Mouse (Mus musculus) liver, embryonic 16.5 days (tissue): ENCODE results near the gene Hdac5. TPM values are rescaled to one million over a fixed set of nuclear protein-coding genes. Genes with fewer than 3 reads are reported as not detected.

Source experiments
- ATAC-seq: fragments of 200-750 bp; cut with Nextera tagmentation; 2 replicates; pipeline ENCODE4 v1.8.0; 2017; ENCODE audit warnings: low read depth, mild to moderate bottlenecking, moderate number of reproducible peaks, moderate library complexity
- H3K27ac ChIP-seq: fragments of 300-500 bp; sonication (generic); 2 replicates; pipeline ENCODE4 v1.5.1; 2014; ENCODE audit warnings: mild to moderate bottlenecking, low read length
- H3K27me3 ChIP-seq: fragments of 300-500 bp; sonication (generic); 2 replicates; pipeline ENCODE4 v1.6.1; 2014; ENCODE audit warnings: low read depth, low read length, mixed read lengths; ENCODE audit not compliant: control insufficient read depth, insufficient read depth
- H3K36me3 ChIP-seq: fragments of 300-500 bp; sonication (generic); 2 replicates; pipeline ENCODE4 v1.6.1; 2014; ENCODE audit warnings: mild to moderate bottlenecking; ENCODE audit not compliant: control insufficient read depth, insufficient read depth
- H3K4me1 ChIP-seq: fragments of 300-500 bp; sonication (generic); 2 replicates; pipeline ENCODE4 v1.6.1; 2014; ENCODE audit warnings: low read depth, low read length, mixed read lengths; ENCODE audit not compliant: control insufficient read depth
- H3K4me2 ChIP-seq: fragments of 300-500 bp; sonication (generic); 2 replicates; pipeline ENCODE4 v1.6.1; 2014; ENCODE audit warnings: low read depth, low read length, mixed read lengths
- H3K4me3 ChIP-seq: fragments of 300-500 bp; sonication (generic); 2 replicates; pipeline ENCODE4 v1.5.1; 2014; ENCODE audit warnings: low read depth, mild to moderate bottlenecking, low read length
- H3K9ac ChIP-seq: fragments of 300-500 bp; sonication (generic); 2 replicates; pipeline ENCODE4 v1.6.1; 2014; ENCODE audit warnings: low read depth, low read length
- H3K9me3 ChIP-seq: fragments of 300-500 bp; sonication (generic); replicated peaks from 2 replicates; pipeline ENCODE4 v1.6.1; 2016; ENCODE audit warnings: low read length; ENCODE audit not compliant: control insufficient read depth
- WGBS: fragments of 180-500 bp; shearing (Covaris S2); extraction: QIAGEN DNeasy Blood & Tissue Kit; methylation state at CpG from one replicate; pipeline ENCODE4 v1.1.7; 2014; ENCODE audit not compliant: insufficient replicate concordance; 5-methylcytosine and 5-hydroxymethylcytosine counted together
- polyA plus RNA-seq: library from polyadenylated mRNA; unstranded; fragments of >200 nt; fragmentation: Nextera tagmentation; extraction: Ambion mirVana; gene quantifications from 2 replicates; pipeline ENCODE4 v1.2.1, GENCODE M21; 2015

Gene Hdac5
- polyA plus RNA-seq, 1 experiment from 2014 or later, result 20.4 TPM

DNA sequence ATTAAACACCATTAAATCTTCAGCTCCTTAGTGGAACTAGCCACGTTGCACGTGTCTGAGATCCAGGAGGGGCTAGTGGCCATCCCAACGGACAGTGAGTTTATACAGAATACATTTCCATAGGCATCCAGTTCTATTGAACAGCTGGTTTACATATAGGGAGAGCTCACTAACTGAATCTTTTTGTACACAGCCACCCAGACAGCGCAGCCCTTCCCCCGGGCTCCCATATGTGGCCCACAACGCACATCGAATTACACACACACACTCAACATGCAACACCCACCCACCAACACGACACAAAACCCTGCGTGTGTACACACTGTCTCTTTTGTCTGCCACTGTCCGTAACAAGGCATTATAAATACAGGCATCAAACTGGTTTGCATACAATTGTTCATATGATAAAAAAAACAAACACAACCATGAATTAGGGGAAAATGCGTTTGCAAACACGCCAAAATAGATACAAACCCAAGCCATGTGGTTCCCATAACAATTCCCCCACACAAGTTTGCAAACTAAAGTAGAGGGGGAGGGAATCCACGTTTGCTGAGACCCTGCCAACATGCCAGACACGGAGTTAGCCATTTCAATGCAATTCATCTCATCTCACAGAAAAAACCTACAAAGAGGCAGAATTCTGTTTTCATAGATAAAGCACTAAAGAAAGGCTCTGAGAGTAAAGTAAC is 15.8 kb upstream of the Hdac5 start:
- WGBS, result 56% methylated on average over 14 of the region's 14 CpGs
- 0 out of 2 replicates have a peak overlapping the region, but pooled peaks have one; percentile 35 for H3K4me2 ChIP-seq
- H3K27me3 ChIP-seq, result peaks cover 10% of the 10 kb centered on the region
- H3K27ac ChIP-seq, result no peak overlapping the region
- no peaks in the 10 kb centered on the region for H3K9me3 ChIP-seq
- no peak overlapping the region for H3K4me3 ChIP-seq
- ATAC-seq, result no peak
- peaks cover 13% of the 10 kb centered on the region for H3K4me1 ChIP-seq
- no peaks in the 10 kb centered on the region for H3K36me3 ChIP-seq
- H3K9ac ChIP-seq, result no peak overlapping the region

DNA sequence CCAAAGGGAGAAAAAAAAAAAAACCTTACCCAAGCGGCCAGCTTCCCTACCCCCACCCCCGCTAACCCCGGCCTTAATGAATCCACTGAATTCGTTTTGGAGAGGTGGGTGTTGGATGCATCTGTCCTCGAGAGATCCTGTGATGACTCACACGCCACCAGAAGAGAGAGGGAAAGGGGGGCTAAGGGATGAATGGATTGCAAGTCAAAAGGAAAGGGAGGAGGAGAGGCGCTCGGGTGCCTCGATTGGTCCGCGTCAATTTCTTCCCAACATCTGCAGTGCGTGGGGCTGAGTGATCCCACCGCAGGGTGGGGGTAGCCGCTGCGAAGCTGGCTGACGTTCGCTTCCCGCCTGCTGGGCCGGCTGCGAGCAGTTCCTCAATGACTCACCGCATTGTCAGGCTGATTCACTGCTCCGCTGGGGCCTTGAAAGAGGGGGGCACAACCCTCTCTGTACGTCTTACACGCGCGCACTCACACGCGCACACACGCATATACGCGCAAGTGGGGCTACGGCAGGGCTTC is 15.0 kb upstream of the Hdac5 start:
- no peak overlapping the region; the same call in 1 of the 2 replicates for H3K9ac ChIP-seq
- no peak overlapping the region for H3K27ac ChIP-seq
- peak overlapping the region; percentile 35 for H3K4me2 ChIP-seq
- H3K36me3 ChIP-seq, result no peaks in the 10 kb centered on the region
- H3K4me3 ChIP-seq, result peak overlapping the region; percentile 19
- ATAC-seq, result no peak
- H3K9me3 ChIP-seq, result no peaks in the 10 kb centered on the region
- peaks cover 10% of the 10 kb centered on the region for H3K27me3 ChIP-seq
- 4% methylated on average over 32 of the region's 32 CpGs for WGBS
- H3K4me1 ChIP-seq, result peaks cover 13% of the 10 kb centered on the region

DNA sequence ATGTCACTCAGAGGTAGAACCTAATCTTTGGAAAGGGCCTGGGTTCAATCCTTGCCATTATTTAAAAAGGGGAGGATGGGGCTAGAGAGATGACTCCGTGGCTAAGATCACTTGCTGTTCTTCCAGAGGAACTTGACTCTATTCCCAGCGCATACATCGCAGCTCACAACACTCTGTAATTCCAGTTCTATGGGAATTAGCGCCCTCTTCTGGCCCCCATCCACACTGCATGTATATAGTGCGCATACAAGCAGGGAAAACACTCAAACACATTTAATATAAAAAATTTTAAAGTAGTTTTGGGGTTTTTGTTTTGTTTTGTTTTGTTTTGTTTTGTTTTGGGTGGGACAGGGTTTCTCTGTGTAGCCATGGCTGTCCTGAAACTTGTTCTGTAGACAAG is 11.9 kb upstream of the Hdac5 start:
- no peak for ATAC-seq
- no peaks in the 10 kb centered on the region for H3K9me3 ChIP-seq
- no peak overlapping the region for H3K4me3 ChIP-seq
- 50% methylated on average over 5 of the region's 5 CpGs for WGBS
- peak overlapping the region; percentile 40; the same call in 1 of the 2 replicates for H3K27ac ChIP-seq
- H3K36me3 ChIP-seq, result no peaks in the 10 kb centered on the region
- peaks cover 10% of the 10 kb centered on the region for H3K27me3 ChIP-seq
- H3K4me2 ChIP-seq, result no peak overlapping the region
- H3K4me1 ChIP-seq, result peaks cover 5% of the 10 kb centered on the region; the same call in 1 of the 2 replicates
- no peak overlapping the region for H3K9ac ChIP-seq

DNA sequence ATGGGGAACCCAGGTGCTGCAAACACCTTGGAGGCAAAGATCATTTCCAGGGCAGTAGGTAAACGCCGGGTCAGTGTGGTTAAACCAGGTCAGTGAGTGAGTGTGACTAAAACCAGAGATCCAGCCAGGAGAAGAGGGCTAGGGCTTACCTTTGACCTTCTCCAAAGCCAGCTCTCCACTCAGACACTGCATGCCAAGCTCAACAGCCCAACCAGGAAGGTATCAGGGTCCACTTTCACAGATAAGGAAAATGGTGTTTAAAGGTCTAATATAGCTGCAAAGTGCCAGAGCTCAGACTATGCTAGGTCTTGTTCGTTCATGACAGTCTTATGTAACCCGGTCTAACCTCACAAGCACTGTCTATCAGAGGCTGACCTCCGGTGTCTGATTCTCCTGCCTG is 11.3 kb upstream of the Hdac5 start:
- WGBS, result 61% methylated on average over 5 of the region's 5 CpGs
- no peak overlapping the region for H3K9ac ChIP-seq
- no peak overlapping the region for H3K4me2 ChIP-seq
- no peaks in the 10 kb centered on the region for H3K9me3 ChIP-seq
- H3K36me3 ChIP-seq, result no peaks in the 10 kb centered on the region
- peaks cover 10% of the 10 kb centered on the region for H3K27me3 ChIP-seq
- H3K4me3 ChIP-seq, result no peak overlapping the region
- H3K27ac ChIP-seq, result peak overlapping the region; percentile 40; the same call in 1 of the 2 replicates
- peak; percentile 86 for ATAC-seq
- H3K4me1 ChIP-seq, result peaks cover 5% of the 10 kb centered on the region

DNA sequence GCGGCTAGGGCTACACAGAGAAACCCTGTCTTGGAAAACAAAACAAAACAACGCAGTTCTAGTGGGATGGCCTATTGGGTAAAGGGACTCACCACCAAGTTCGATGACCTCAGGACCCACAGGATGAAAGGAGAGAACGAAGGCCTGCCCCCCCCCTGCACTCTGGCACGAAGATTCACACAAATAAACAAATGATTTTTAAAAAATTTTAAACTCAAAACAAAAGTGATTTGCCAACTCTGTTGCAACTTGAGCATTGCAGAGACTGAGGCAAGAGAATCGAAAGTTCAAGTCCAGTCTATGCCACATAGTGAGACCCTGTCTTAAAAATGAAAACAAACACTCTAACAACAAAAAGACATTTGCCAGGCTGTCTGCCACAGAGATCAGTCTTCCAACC is 10.7 kb upstream of the Hdac5 start:
- H3K4me3 ChIP-seq, result no peak overlapping the region
- H3K9ac ChIP-seq, result no peak overlapping the region
- peaks cover 5% of the 10 kb centered on the region for H3K4me1 ChIP-seq
- H3K36me3 ChIP-seq, result no peaks in the 10 kb centered on the region
- no peak overlapping the region for H3K27ac ChIP-seq
- WGBS, result 70% methylated on average over 6 of the region's 6 CpGs
- no peak overlapping the region for H3K4me2 ChIP-seq
- no peaks in the 10 kb centered on the region for H3K9me3 ChIP-seq
- no peak for ATAC-seq
- H3K27me3 ChIP-seq, result peaks cover 10% of the 10 kb centered on the region

DNA sequence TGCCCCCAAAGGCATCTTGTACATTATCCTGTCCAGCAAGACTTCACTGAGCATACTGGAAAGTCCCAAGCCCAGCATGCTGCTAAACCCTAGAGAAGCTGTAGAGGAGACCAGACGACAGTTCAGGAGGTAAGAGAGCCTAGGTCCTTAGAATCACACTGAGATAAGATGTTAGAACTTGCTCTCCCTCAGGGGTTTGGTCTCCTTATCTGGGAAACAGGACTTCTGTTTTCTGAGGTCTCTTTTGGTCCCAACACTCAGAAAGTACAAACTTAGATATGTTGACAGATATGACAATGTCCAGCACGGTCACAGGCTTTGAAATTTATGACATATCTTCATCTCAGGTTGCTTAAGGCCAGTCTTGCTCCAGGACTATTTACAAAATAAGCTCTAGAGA is 6.1 kb upstream of the Hdac5 start:
- Histone ChIP-seq H3K9ac (no peak overlapping the region), H3K36me3 (no peaks in the 10 kb centered on the region), H3K4me3 (no peak overlapping the region), H3K27ac (no peak overlapping the region), H3K27me3 (no peaks in the 10 kb centered on the region), H3K4me1 (no peaks in the 10 kb centered on the region; the same call in 1 of the 2 replicates), H3K9me3 (no peaks in the 10 kb centered on the region), H3K4me2 (no peak overlapping the region)
- 9% methylated on average over 2 of the region's 2 CpGs for WGBS
- no peak for ATAC-seq

DNA sequence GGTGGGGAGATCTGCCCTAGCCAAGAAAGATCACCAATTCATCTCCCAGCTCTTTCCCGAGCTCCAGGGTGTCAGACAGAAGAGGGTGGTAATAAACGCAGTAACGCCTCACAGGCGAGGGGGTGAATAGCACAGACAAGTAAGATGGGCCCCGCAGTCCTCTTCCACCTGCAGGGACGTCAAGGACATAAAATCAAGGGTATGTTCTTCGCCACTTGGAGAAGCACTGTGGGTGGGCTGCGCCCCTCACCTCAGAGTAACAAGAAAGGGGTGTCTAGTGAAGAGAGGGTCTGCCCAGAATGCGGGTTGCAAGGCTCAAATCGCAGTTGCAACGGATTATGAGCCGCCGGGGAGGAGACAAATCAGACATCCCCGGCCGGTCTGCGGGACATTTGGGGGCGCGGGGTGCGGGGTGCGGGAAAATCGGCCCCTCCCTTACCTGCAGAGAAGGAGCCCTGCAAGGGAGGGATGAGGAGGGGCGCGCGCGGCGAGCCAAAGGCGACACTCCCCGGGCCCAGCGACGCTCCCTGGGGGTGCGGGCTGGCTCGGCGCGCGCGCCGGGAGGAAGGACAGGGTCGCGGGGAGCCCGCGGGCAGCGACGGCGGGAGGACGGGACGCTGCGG is 524 bp downstream of the Hdac5 start:
- WGBS, result under 1% methylated on average over 38 of the region's 47 CpGs
- Histone ChIP-seq H3K4me3 (peak overlapping the region; percentile 79), H3K4me2 (peak overlapping the region; percentile 89), H3K4me1 (peaks cover 24% of the 10 kb centered on the region), H3K36me3 (no peaks in the 10 kb centered on the region), H3K9ac (peak overlapping the region; percentile 82), H3K27me3 (peaks cover 34% of the 10 kb centered on the region), H3K9me3 (no peaks in the 10 kb centered on the region), H3K27ac (peak overlapping the region; percentile 77)
- ATAC-seq, result peak; percentile 45

DNA sequence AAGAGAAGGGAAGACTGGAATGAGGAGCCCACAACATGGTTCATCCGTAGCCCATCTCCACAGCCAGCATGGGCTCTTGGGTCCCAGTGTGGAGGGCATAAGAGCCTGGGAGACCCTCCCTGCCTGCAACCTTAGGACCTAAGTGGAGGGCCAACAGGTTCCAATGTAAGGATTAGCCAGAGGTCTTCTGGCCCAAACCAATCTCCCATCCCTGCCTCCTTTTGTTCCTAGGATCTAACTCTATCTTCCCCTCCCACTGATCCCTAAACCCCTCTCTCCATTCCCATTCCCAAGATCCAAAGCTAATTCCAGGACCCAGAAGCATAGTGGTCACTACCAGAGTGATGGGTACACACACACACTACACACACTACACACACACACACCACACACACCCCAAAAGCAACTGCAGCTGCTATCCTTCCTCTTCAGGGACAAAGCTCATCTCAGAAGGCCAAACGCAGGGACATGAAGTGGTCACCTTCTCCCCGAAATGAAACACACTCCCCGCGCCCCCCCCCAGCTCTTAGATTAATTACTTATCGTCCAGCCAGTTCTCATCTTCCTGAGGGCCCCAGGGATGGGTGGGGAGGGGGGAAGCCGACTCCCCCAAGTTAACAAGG is 1.2 kb downstream of the Hdac5 start:
- Histone ChIP-seq H3K36me3 (no peaks in the 10 kb centered on the region), H3K27ac (no peak overlapping the region), H3K4me1 (peaks cover 26% of the 10 kb centered on the region), H3K27me3 (peaks cover 39% of the 10 kb centered on the region), H3K9me3 (no peaks in the 10 kb centered on the region), H3K4me2 (peak overlapping the region; percentile 89), H3K9ac (peak overlapping the region; percentile 82), H3K4me3 (peak overlapping the region; percentile 79)
- ATAC-seq, result no peak
- WGBS, result 24% methylated on average over 7 of the region's 7 CpGs

DNA sequence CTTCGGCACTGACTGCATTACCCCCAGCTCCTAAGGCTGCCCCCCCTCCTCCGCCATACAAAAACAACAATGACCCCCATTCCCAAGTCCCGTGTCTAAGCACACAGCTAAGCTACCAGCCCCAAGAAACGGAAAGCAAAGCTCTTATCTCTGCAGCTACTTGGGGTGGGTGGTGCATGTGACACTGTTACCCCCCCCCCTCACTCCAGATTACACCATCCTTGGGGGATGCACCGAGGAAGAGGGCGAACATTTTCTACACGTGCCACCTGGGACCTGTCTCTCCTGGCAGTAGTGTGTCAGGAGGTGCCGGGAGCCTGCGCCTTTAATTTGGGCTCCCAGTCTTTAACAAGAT is 1.8 kb downstream of the Hdac5 start:
- ATAC-seq, result no peak
- Histone ChIP-seq H3K9ac (no peak overlapping the region), H3K27me3 (peaks cover 39% of the 10 kb centered on the region), H3K9me3 (no peaks in the 10 kb centered on the region), H3K36me3 (no peaks in the 10 kb centered on the region), H3K4me2 (no peak overlapping the region), H3K4me1 (peaks cover 28% of the 10 kb centered on the region), H3K27ac (no peak overlapping the region), H3K4me3 (no peak overlapping the region)
- 36% methylated on average over 9 of the region's 9 CpGs for WGBS
